Comparison of ENCODE assay signal across 30 mouse cellular contexts in genomic region chr19:15736200-15736599, GRCm38 (mm10).
"Had no signal": no experiment of that assay in that cellular context is flagged by ENCODE, and none has a peak within 500 bp of the region (broad histone marks: within the 10 kb centered on the region; RNA-seq: fewer than 3 reads in every experiment).

No protein-coding gene starts in this region.

- DNase-seq: left cerebral cortex, postnatal 4 days; liver; liver, embryonic 13.5 days; liver, postnatal 0 days; lung, adult 18-20 months; lung, adult 2 months; lung, embryonic 14.5 days; lung, postnatal 10 days; lung, postnatal 14 days; lung, postnatal 36 days; lung, postnatal 4 days; midbrain, embryonic 14.5 days had no signal

- H3K36me3 ChIP-seq: limb, embryonic 10.5 days; limb, embryonic 12.5 days; limb, embryonic 13.5 days; limb, embryonic 15.5 days; liver, embryonic 12.5 days; liver, embryonic 13.5 days; liver, embryonic 15.5 days; lung, embryonic 15.5 days; midbrain, embryonic 10.5 days; midbrain, embryonic 12.5 days; midbrain, embryonic 13.5 days had no signal

- H3K4me3 ChIP-seq: left cerebral cortex, adult 2 months; limb, embryonic 10.5 days; limb, embryonic 12.5 days; limb, embryonic 13.5 days; limb, embryonic 15.5 days; liver, embryonic 12.5 days; liver, embryonic 13.5 days; liver, embryonic 15.5 days; lung, embryonic 15.5 days; megakaryocyte, embryonic 14.5 days; midbrain, embryonic 10.5 days; midbrain, embryonic 12.5 days; midbrain, embryonic 13.5 days; myocyte had no signal

- ATAC-seq: liver, embryonic 12.5 days; liver, postnatal 0 days; lung, postnatal 0 days; midbrain, embryonic 13.5 days; midbrain, embryonic 16.5 days had no signal

- H3K4me1 ChIP-seq: limb, embryonic 15.5 days; liver, embryonic 12.5 days; liver, embryonic 13.5 days; liver, embryonic 15.5 days; lung, embryonic 15.5 days; megakaryocyte, embryonic 14.5 days; midbrain, embryonic 10.5 days; midbrain, embryonic 12.5 days had no signal

- H3K4me2 ChIP-seq: limb, embryonic 12.5 days; limb, embryonic 13.5 days; limb, embryonic 15.5 days; liver, embryonic 11.5 days; liver, embryonic 12.5 days; liver, embryonic 13.5 days; liver, embryonic 15.5 days; lung, embryonic 14.5 days; lung, embryonic 15.5 days; midbrain, embryonic 12.5 days; midbrain, embryonic 13.5 days had no signal

- H3K27me3 ChIP-seq: limb, embryonic 12.5 days; limb, embryonic 13.5 days; limb, embryonic 15.5 days; liver, embryonic 12.5 days; liver, embryonic 13.5 days; liver, embryonic 15.5 days; lung, embryonic 15.5 days; megakaryocyte, embryonic 14.5 days had no signal

- H3K27ac ChIP-seq: left cerebral cortex, adult 2 months; limb, embryonic 10.5 days; limb, embryonic 12.5 days; limb, embryonic 13.5 days; limb, embryonic 15.5 days; liver, embryonic 12.5 days; liver, embryonic 13.5 days; liver, embryonic 14.5 days; liver, embryonic 15.5 days; lung, embryonic 15.5 days; macrophage; midbrain, embryonic 10.5 days; midbrain, embryonic 12.5 days; midbrain, embryonic 13.5 days had no signal

- H3K9me3 ChIP-seq: limb, embryonic 10.5 days; limb, embryonic 12.5 days; limb, embryonic 13.5 days; limb, embryonic 15.5 days; liver, embryonic 12.5 days; liver, embryonic 13.5 days; liver, embryonic 15.5 days; lung, embryonic 15.5 days; megakaryocyte, embryonic 14.5 days; midbrain, embryonic 10.5 days; midbrain, embryonic 12.5 days; midbrain, embryonic 13.5 days had no signal

- H3K9ac ChIP-seq: limb, embryonic 12.5 days; limb, embryonic 13.5 days; limb, embryonic 15.5 days; liver, embryonic 12.5 days; liver, embryonic 13.5 days; liver, embryonic 14.5 days; liver, embryonic 15.5 days; liver, postnatal 0 days; lung, embryonic 14.5 days; lung, embryonic 15.5 days; midbrain, embryonic 12.5 days; midbrain, embryonic 13.5 days had no signal
